8 mouse cellular contexts compared by ENCODE assay signal in genomic region chr9:72492194-72492565, GRCm38 (mm10). TPM values are rescaled to one million over a fixed set of nuclear protein-coding genes. Genes with fewer than 3 reads are reported as not detected.
DNase-seq lines count a peak whose midpoint lies in the region; ATAC-seq and TF ChIP-seq lines count a peak whose summit lies in the region.

Gene Tex9, minus strand, starts transcription at chr9:72492212.

- no peaks in the 10 kb centered on the region for H3K9me3 ChIP-seq in heart, embryonic 13.5 days
- H3K9me3 ChIP-seq in hindbrain, postnatal 0 days (ENCODE audit: low read length), result no peaks in the 10 kb centered on the region
- H3K9me3 ChIP-seq in midbrain, embryonic 12.5 days, result no peaks in the 10 kb centered on the region

- intact Hi-C loops in heart, postnatal 10 days (cut with DNase I), result no loop called here

- no peak for ATAC-seq in heart, embryonic 13.5 days (ENCODE audit: extremely low read depth, insufficient number of reproducible peaks, low FRiP score, low TSS enrichment)
- peak; percentile 34 for ATAC-seq in hindbrain, postnatal 0 days
- ATAC-seq in midbrain, embryonic 12.5 days (ENCODE audit: low FRiP score, low read depth), result peak; percentile 55

- 4% methylated on average over 6 of the region's 6 CpGs for WGBS in heart, embryonic 13.5 days
- 7% methylated on average over 6 of the region's 6 CpGs for WGBS in hindbrain, postnatal 0 days
- 6% methylated on average over 6 of the region's 6 CpGs for WGBS in midbrain, embryonic 12.5 days

- H3K27me3 ChIP-seq in heart, embryonic 13.5 days (replicated peaks), result no peaks in the 10 kb centered on the region
- H3K27me3 ChIP-seq in hindbrain, postnatal 0 days (ENCODE audit: insufficient read depth, low read length), result no peaks in the 10 kb centered on the region
- H3K27me3 ChIP-seq in midbrain, embryonic 12.5 days, result no peaks in the 10 kb centered on the region

- peak within 1 kb of the TSS; percentile 83 for H3K9ac ChIP-seq in heart, embryonic 13.5 days
- H3K9ac ChIP-seq in hindbrain, postnatal 0 days (replicated peaks; ENCODE audit: low read length), result peak within 1 kb of the TSS; percentile 65
- H3K9ac ChIP-seq in midbrain, embryonic 12.5 days (replicated peaks), result peak within 1 kb of the TSS; percentile 77

- H3K4me2 ChIP-seq in heart, embryonic 13.5 days, result peak within 1 kb of the TSS; percentile 81
- H3K4me2 ChIP-seq in hindbrain, postnatal 0 days (ENCODE audit: low read depth, low read length), result peak within 1 kb of the TSS; percentile 74
- peak within 1 kb of the TSS; percentile 73 for H3K4me2 ChIP-seq in midbrain, embryonic 12.5 days (replicated peaks)

- no peak for TF ChIP-seq CTCF in hindbrain, postnatal 0 days (IDR thresholded peaks at IDR 0.05; ENCODE audit: low read depth)

- peak within 1 kb of the TSS; percentile 79 for H3K4me3 ChIP-seq in heart, embryonic 13.5 days
- H3K4me3 ChIP-seq in hindbrain, postnatal 0 days (ENCODE audit: low read length), result peak within 1 kb of the TSS; percentile 70
- peak within 1 kb of the TSS; percentile 80 for H3K4me3 ChIP-seq in midbrain, embryonic 12.5 days

- H3K27ac ChIP-seq in heart, embryonic 13.5 days (replicated peaks), result peak within 1 kb of the TSS; percentile 94
- H3K27ac ChIP-seq in hindbrain, postnatal 0 days, result peak within 1 kb of the TSS; percentile 87
- H3K27ac ChIP-seq in midbrain, embryonic 12.5 days (replicated peaks), result peak within 1 kb of the TSS; percentile 92

- no peak for DNase-seq in heart, postnatal 10 days
- peak; percentile 82 for DNase-seq in A20 (ENCODE audit: low read depth, low spot score)
- DNase-seq in c-Kit-negative CD71-positive TER-119-positive erythroid progenitor cells, embryonic 14.5 days (ENCODE audit: low read depth, low spot score), result peak; percentile 24
- no peak for DNase-seq in hindbrain, postnatal 0 days (ENCODE audit: low spot score)
- DNase-seq in T-cell, adult 2 months (ENCODE audit: low spot score), result no peak
- DNase-seq in urinary bladder, adult 18-20 months (ENCODE audit: low spot score in 2 of 2), result no peak

- H3K4me1 ChIP-seq in heart, embryonic 13.5 days, result peaks cover 17% of the 10 kb centered on the region
- no peaks in the 10 kb centered on the region for H3K4me1 ChIP-seq in hindbrain, postnatal 0 days (ENCODE audit: insufficient read depth, low read length)
- H3K4me1 ChIP-seq in midbrain, embryonic 12.5 days, result peaks cover 14% of the 10 kb centered on the region

- H3K36me3 ChIP-seq in heart, embryonic 13.5 days, result peaks cover 5% of the 10 kb centered on the region; the same call in 1 of the 2 replicates
- no peaks in the 10 kb centered on the region for H3K36me3 ChIP-seq in hindbrain, postnatal 0 days (ENCODE audit: insufficient read depth, low read length)
- H3K36me3 ChIP-seq in midbrain, embryonic 12.5 days, result peaks cover 8% of the 10 kb centered on the region; the same call in 1 of the 2 replicates

RNA-seq across cellular contexts. Expression of gene Tex9, which starts in this region (rescaled TPM):
- 14.8 and 15.6 TPM in 2 replicates for polyA plus RNA-seq in heart, embryonic 13.5 days (2015; fragmentation: Nextera tagmentation; extraction: Ambion mirVana)
- 1 to 10 TPM; 4.2 to 4.7 TPM for total RNA-seq in heart, postnatal 10 days (2021)
- total RNA-seq in hindbrain, postnatal 0 days (2014; rRNA removed), result 13.7 and 16.8 TPM in 2 replicates
- polyA plus RNA-seq in hindbrain, postnatal 0 days (2015; fragmentation: Nextera tagmentation; extraction: Ambion mirVana), result 41.9 and 44.8 TPM in 2 replicates
- polyA plus RNA-seq in midbrain, embryonic 12.5 days (2016; fragmentation: Nextera tagmentation; extraction: Ambion mirVana), result 60.9 and 72.0 TPM in 2 replicates

Comparison
In these comparisons a context has a peak if more than half of its experiments do, and no peak if none do; other contexts are left out.
1. DNase-seq: peak in A20 (single experiment) and c-Kit-negative CD71-positive TER-119-positive erythroid progenitor cells, embryonic 14.5 days (single experiment); none in heart, postnatal 10 days (0 of 2), hindbrain, postnatal 0 days (single experiment), T-cell, adult 2 months (single experiment) and urinary bladder, adult 18-20 months (0 of 2).
2. Peak in every context shown above with its lines, with median percentiles within 50 percentile points of each other: H3K27ac ChIP-seq, H3K4me2 ChIP-seq, H3K4me3 ChIP-seq and H3K9ac ChIP-seq.